Mouse (Mus musculus) midbrain, embryonic 11.5 days (tissue): ENCODE measurements around the gene Itgb7. TPM values are rescaled to one million over a fixed set of nuclear protein-coding genes. Genes with fewer than 3 reads are reported as not detected.

Experiments used
- ATAC-seq: fragments of 200-750 bp; cut with Nextera tagmentation; 2 replicates; pipeline ENCODE4 v1.8.0; 2017; ENCODE audit warnings: moderate TSS enrichment, moderate library complexity; ENCODE audit not compliant: low FRiP score
- DNase-seq: peaks from one replicate; pipeline ENCODE4 v3.0.0; 2015; ENCODE audit warnings: low spot score; ENCODE audit errors: missing footprints
- H3K27ac ChIP-seq: fragments of 300-500 bp; sonication (generic); 2 replicates; pipeline ENCODE4 v1.5.1; 2014; ENCODE audit warnings: low read depth, low read length
- H3K27me3 ChIP-seq: fragments of 300-500 bp; sonication (generic); 2 replicates; pipeline ENCODE4 v1.6.1; 2014; ENCODE audit warnings: mild to moderate bottlenecking, low read length, moderate library complexity, mixed read lengths; ENCODE audit not compliant: control insufficient read depth, insufficient read depth
- H3K36me3 ChIP-seq: fragments of 300-500 bp; sonication (generic); 2 replicates; pipeline ENCODE4 v1.6.1; 2014; ENCODE audit warnings: mild to moderate bottlenecking, low read length, moderate library complexity, mixed read lengths; ENCODE audit not compliant: control insufficient read depth, insufficient read depth
- H3K4me1 ChIP-seq: fragments of 300-500 bp; sonication (generic); 2 replicates; pipeline ENCODE4 v1.6.1; 2014; ENCODE audit warnings: low read length; ENCODE audit not compliant: control insufficient read depth, insufficient read depth
- H3K4me2 ChIP-seq: fragments of 300-500 bp; sonication (generic); 2 replicates; pipeline ENCODE4 v1.6.1; 2014; ENCODE audit warnings: mild to moderate bottlenecking, moderate library complexity
- H3K4me3 ChIP-seq: fragments of 300-500 bp; sonication (generic); 2 replicates; pipeline ENCODE4 v1.5.1; 2014; ENCODE audit warnings: low read depth, low read length
- H3K9ac ChIP-seq: fragments of 300-500 bp; sonication (generic); 2 replicates; pipeline ENCODE4 v1.6.1; 2014; ENCODE audit warnings: low read length
- H3K9me3 ChIP-seq: fragments of 300-500 bp; sonication (generic); 2 replicates; pipeline ENCODE4 v1.6.1; 2016; ENCODE audit warnings: low read length; ENCODE audit not compliant: control insufficient read depth
- WGBS: fragments of 180-500 bp; shearing (Covaris S2); extraction: QIAGEN DNeasy Blood & Tissue Kit; methylation state at CpG from one replicate; pipeline ENCODE4 v1.1.7; 2014; 5-methylcytosine and 5-hydroxymethylcytosine counted together
- polyA plus RNA-seq: library from polyadenylated mRNA; unstranded; fragments of >200 nt; fragmentation: Nextera tagmentation; extraction: Ambion mirVana; gene quantifications from 2 replicates; pipeline ENCODE4 v1.2.1, GENCODE M21; 2014

Gene Itgb7
- polyA plus RNA-seq, 1 experiment from 2014 or later: 0.15 TPM

DNA sequence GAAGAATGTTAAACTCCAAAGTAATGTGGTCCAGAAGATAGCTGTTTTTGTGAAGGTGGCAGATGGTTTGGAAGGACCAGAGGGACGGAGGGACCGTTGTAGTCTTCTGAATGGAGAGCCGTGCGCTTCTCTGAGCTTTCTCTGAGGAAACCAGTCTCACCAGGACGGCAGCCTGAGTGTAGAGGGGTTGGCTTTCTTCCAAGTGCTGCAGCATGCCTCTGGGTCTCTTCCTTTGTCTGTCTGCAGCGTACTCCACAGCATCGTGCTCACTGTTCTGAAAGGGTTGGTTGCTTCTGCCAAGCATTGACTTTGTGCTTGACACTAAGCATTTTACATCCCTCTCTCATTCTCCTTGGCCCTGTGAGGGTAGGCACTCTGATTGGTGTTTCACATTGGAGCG is 26.0 kb downstream of the Itgb7 start:
- no peak overlapping the region; the same call in 1 of the 2 replicates for H3K4me2 ChIP-seq
- 83% methylated on average over 8 of the region's 8 CpGs for WGBS
- ATAC-seq: no peak
- H3K4me1 ChIP-seq: peaks cover 13% of the 10 kb centered on the region
- no peak for DNase-seq
- H3K9me3 ChIP-seq: no peaks in the 10 kb centered on the region
- peaks cover 28% of the 10 kb centered on the region for H3K36me3 ChIP-seq
- H3K9ac ChIP-seq: no peak overlapping the region
- no peak overlapping the region for H3K4me3 ChIP-seq
- no peaks in the 10 kb centered on the region for H3K27me3 ChIP-seq
- H3K27ac ChIP-seq: no peak overlapping the region

GRCm38 (mm10) chr15:102204674-102205505 is 26.9 kb downstream of the Itgb7 start, which contains the start of gene Csad:
Csad (minus strand) TSS chr15:102204724.
- no peaks in the 10 kb centered on the region for H3K9me3 ChIP-seq
- DNase-seq (no peak), ATAC-seq (no peak)
- no peaks in the 10 kb centered on the region for H3K27me3 ChIP-seq
- peak within 1 kb of the TSS; percentile 92 for H3K4me3 ChIP-seq
- WGBS: 73% methylated on average over 19 of the region's 19 CpGs
- H3K4me1 ChIP-seq: peaks cover 13% of the 10 kb centered on the region
- peak within 1 kb of the TSS; percentile 94 for H3K9ac ChIP-seq
- H3K27ac ChIP-seq: peak within 1 kb of the TSS; percentile 97
- H3K36me3 ChIP-seq: peaks cover 22% of the 10 kb centered on the region
- H3K4me2 ChIP-seq: peak within 1 kb of the TSS; percentile 73

- peaks cover 13% of the 10 kb centered on the region for H3K4me1 ChIP-seq
- 0% methylated on average over 28 of the region's 72 CpGs for WGBS
- peak overlapping the region; percentile 97 for H3K27ac ChIP-seq
- peak overlapping the region; percentile 73 for H3K4me2 ChIP-seq
- H3K9ac ChIP-seq: peak overlapping the region; percentile 94
- peak overlapping the region; percentile 92 for H3K4me3 ChIP-seq
- peak; percentile 97 for DNase-seq
- no peaks in the 10 kb centered on the region for H3K27me3 ChIP-seq
- no peaks in the 10 kb centered on the region for H3K9me3 ChIP-seq
- peak; percentile 50 for ATAC-seq
- H3K36me3 ChIP-seq: peaks cover 18% of the 10 kb centered on the region
Observed at GRCm38 (mm10) chr15:102203835-102204381, 27.8 kb downstream of the Itgb7 start.

GRCm38 (mm10) chr15:102202971-102203834 is 28.5 kb downstream of the Itgb7 start, which contains the start of gene Zfp740:
Zfp740 (plus strand) TSS chr15:102203249.
- Histone ChIP-seq H3K9ac (peak within 1 kb of the TSS; percentile 94), H3K36me3 (peaks cover 12% of the 10 kb centered on the region), H3K4me1 (peaks cover 13% of the 10 kb centered on the region), H3K27ac (peak within 1 kb of the TSS; percentile 97), H3K9me3 (no peaks in the 10 kb centered on the region), H3K4me3 (peak within 1 kb of the TSS; percentile 92), H3K4me2 (peak within 1 kb of the TSS; percentile 73), H3K27me3 (no peaks in the 10 kb centered on the region)
- DNase-seq (peak; percentile 99), ATAC-seq (peak; percentile 97)
- under 1% methylated on average over 44 of the region's 68 CpGs for WGBS

DNA sequence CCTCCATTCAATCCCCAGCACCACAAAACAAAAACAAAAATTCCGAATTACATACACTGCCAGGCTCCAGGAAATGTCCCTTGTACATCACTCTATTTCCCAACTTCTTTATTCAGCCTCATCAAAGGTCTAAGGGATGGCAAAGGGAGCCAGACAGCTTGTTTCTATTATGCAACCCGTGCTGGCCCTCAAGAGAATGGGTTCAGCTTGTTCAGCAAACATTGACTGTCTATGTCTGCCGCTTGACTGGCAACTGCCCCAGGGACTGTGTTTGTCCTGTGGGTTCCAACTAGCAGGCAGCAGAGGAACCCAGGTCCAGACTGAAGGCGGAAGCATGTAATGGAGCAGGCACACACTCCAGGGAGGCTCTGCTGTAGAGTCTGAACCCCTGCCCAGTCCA is 32.9 kb downstream of the Itgb7 start:
- H3K4me3 ChIP-seq: no peak overlapping the region
- ATAC-seq: no peak
- DNase-seq: no peak
- H3K4me1 ChIP-seq: no peaks in the 10 kb centered on the region
- no peaks in the 10 kb centered on the region for H3K27me3 ChIP-seq
- H3K4me2 ChIP-seq: no peak overlapping the region
- 78% methylated on average over 4 of the region's 4 CpGs for WGBS
- H3K9ac ChIP-seq: no peak overlapping the region
- no peaks in the 10 kb centered on the region for H3K36me3 ChIP-seq
- H3K27ac ChIP-seq: no peak overlapping the region
- H3K9me3 ChIP-seq: no peaks in the 10 kb centered on the region

GRCm38 (mm10) chr15:102195373-102195772 is 36.4 kb downstream of the Itgb7 start:
- no peaks in the 10 kb centered on the region for H3K36me3 ChIP-seq
- no peak overlapping the region for H3K9ac ChIP-seq
- H3K27me3 ChIP-seq: no peaks in the 10 kb centered on the region
- H3K4me1 ChIP-seq: no peaks in the 10 kb centered on the region
- WGBS: 90% methylated on average over 4 of the region's 4 CpGs
- no peaks in the 10 kb centered on the region for H3K9me3 ChIP-seq
- DNase-seq (no peak), ATAC-seq (no peak)
- H3K4me2 ChIP-seq: no peak overlapping the region
- H3K27ac ChIP-seq: no peak overlapping the region
- no peak overlapping the region for H3K4me3 ChIP-seq

GRCm38 (mm10) chr15:102194439-102194838 is 37.3 kb downstream of the Itgb7 start:
- H3K4me2 ChIP-seq: no peak overlapping the region
- no peak overlapping the region for H3K9ac ChIP-seq
- H3K4me1 ChIP-seq: no peaks in the 10 kb centered on the region
- no peak for ATAC-seq
- H3K4me3 ChIP-seq: no peak overlapping the region
- H3K9me3 ChIP-seq: no peaks in the 10 kb centered on the region
- H3K27ac ChIP-seq: no peak overlapping the region
- no peak for DNase-seq
- H3K36me3 ChIP-seq: no peaks in the 10 kb centered on the region
- H3K27me3 ChIP-seq: no peaks in the 10 kb centered on the region
- WGBS: 90% methylated on average over 4 of the region's 4 CpGs

DNA sequence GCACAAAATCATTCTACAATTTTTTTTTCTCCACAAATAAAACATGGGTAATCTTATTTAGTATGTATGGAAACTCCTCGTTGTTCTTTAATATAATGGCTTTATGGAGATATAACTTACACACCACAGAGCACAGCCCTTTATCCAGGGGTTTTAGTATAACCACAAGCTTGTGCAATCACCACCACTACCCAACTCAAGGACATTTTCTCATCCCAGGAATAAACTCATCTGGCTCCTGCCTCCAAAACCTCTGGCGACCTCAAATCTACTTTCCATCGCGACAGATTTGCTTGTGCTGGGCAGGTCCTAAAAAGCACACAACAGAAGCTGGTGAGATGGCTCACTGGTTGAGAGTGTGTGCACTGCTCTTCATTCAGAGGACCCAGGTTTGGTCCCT is 38.1 kb downstream of the Itgb7 start:
- H3K4me3 ChIP-seq: no peak overlapping the region
- no peak overlapping the region for H3K4me2 ChIP-seq
- WGBS: 88% methylated on average over 4 of the region's 4 CpGs
- DNase-seq: no peak
- H3K9me3 ChIP-seq: no peaks in the 10 kb centered on the region
- ATAC-seq: no peak
- H3K4me1 ChIP-seq: no peaks in the 10 kb centered on the region; the same call in 1 of the 2 replicates
- H3K9ac ChIP-seq: no peak overlapping the region
- H3K27me3 ChIP-seq: no peaks in the 10 kb centered on the region
- H3K36me3 ChIP-seq: no peaks in the 10 kb centered on the region
- no peak overlapping the region for H3K27ac ChIP-seq
